Mouse (Mus musculus) urinary bladder, postnatal 14 days (tissue): ENCODE measurements around the gene Pin1.

Source experiments
- DNase-seq: peaks from one replicate; pipeline ENCODE4 v3.0.0; 2021; ENCODE audit warnings: low spot score

The Pin1 gene

GRCm38 (mm10) chr9:20703832-20704380 is 52.0 kb downstream of the Pin1 start:
- DNase-seq: no peak

- no peak for DNase-seq
These were observed 53.5 kb downstream of the Pin1 start for GRCm38 (mm10) chr9:20705420-20705819.

GRCm38 (mm10) chr9:20705981-20706380 is 54.1 kb downstream of the Pin1 start:
- no peak for DNase-seq

- DNase-seq: no peak
These were observed 58.6 kb downstream of the Pin1 start for GRCm38 (mm10) chr9:20710471-20710870.

GRCm38 (mm10) chr9:20712934-20713477 is 61.1 kb downstream of the Pin1 start:
- no peak for DNase-seq

- DNase-seq: no peak
These were observed 61.6 kb downstream of the Pin1 start for GRCm38 (mm10) chr9:20713478-20713987.

- no peak for DNase-seq
These were observed 63.4 kb downstream of the Pin1 start for GRCm38 (mm10) chr9:20715332-20715731.
